Mouse (Mus musculus) yolk sac, embryonic 10.5 days (tissue): ENCODE data around the gene Epc2.

Source experiments
- DNase-seq: peaks from one replicate; pipeline ENCODE4 v3.0.0-alpha.2; 2017; ENCODE audit warnings: low spot score

Gene Epc2

GRCm38 (mm10) chr2:49570778-49571101, 119.5 kb downstream of the Epc2 start:
- DNase-seq: no peak

GRCm38 (mm10) chr2:49571159-49571920, 120.1 kb downstream of the Epc2 start:
- DNase-seq: no peak

GRCm38 (mm10) chr2:49572111-49572642, 120.9 kb downstream of the Epc2 start:
- DNase-seq: no peak

- no peak for DNase-seq
Observed at GRCm38 (mm10) chr2:49572684-49573083, 121.4 kb downstream of the Epc2 start.

- DNase-seq: no peak
Observed at GRCm38 (mm10) chr2:49573282-49573681, 122.0 kb downstream of the Epc2 start.

GRCm38 (mm10) chr2:49580585-49580984, 129.3 kb downstream of the Epc2 start:
- no peak for DNase-seq

GRCm38 (mm10) chr2:49582546-49582945, 131.3 kb downstream of the Epc2 start:
- DNase-seq: no peak

GRCm38 (mm10) chr2:49583311-49583710, 132.0 kb downstream of the Epc2 start:
- no peak for DNase-seq

GRCm38 (mm10) chr2:49590450-49590849, 139.2 kb downstream of the Epc2 start:
- DNase-seq: no peak

- DNase-seq: no peak
Observed at GRCm38 (mm10) chr2:49592926-49593325, 141.6 kb downstream of the Epc2 start.

GRCm38 (mm10) chr2:49594886-49595285, 143.6 kb downstream of the Epc2 start:
- no peak for DNase-seq

- no peak for DNase-seq
Observed at GRCm38 (mm10) chr2:49596318-49596717, 145.0 kb downstream of the Epc2 start.

GRCm38 (mm10) chr2:49600021-49600681, 148.9 kb downstream of the Epc2 start:
- DNase-seq: no peak
